Mouse (Mus musculus): ENCODE data around the gene Npl.
"Not testable (repeated sequence)": the region's sequence is repeated elsewhere in the genome, so short reads cannot be mapped to it uniquely, and the experiment has no call there.

Npl gene

GRCm38 (mm10) chr1:153489132-153489531 lies 60.7 kb downstream of the Npl start:
- DNase-seq (ENCODE audit: extremely low spot score, low spot score): no peak

GRCm38 (mm10) chr1:153487500-153487879 lies 62.4 kb downstream of the Npl start, which contains the start of gene Dhx9:
TSS of gene Dhx9 (minus strand) at chr1:153487660.
- DNase-seq (ENCODE audit: extremely low spot score, low spot score): peak; percentile 98

GRCm38 (mm10) chr1:153486767-153487499 lies 62.9 kb downstream of the Npl start:
- peak; percentile 66 for DNase-seq (ENCODE audit: extremely low spot score, low spot score)

- not testable (repeated sequence) for DNase-seq (ENCODE audit: extremely low spot score, low spot score)
These were observed 63.7 kb downstream of the Npl start for GRCm38 (mm10) chr1:153486120-153486519.

- DNase-seq (ENCODE audit: extremely low spot score, low spot score): no peak
These were observed 64.5 kb downstream of the Npl start for GRCm38 (mm10) chr1:153485201-153485796.

- DNase-seq (ENCODE audit: extremely low spot score, low spot score): no peak
These were observed 68.8 kb downstream of the Npl start for GRCm38 (mm10) chr1:153481025-153481412.

- peak; percentile 66 for DNase-seq (ENCODE audit: extremely low spot score, low spot score)
These were observed 69.3 kb downstream of the Npl start for GRCm38 (mm10) chr1:153480386-153481024.

GRCm38 (mm10) chr1:153479296-153479695 lies 70.5 kb downstream of the Npl start:
- no peak for DNase-seq (ENCODE audit: extremely low spot score, low spot score)

GRCm38 (mm10) chr1:153461796-153462195 lies 88.0 kb downstream of the Npl start:
- no peak for DNase-seq (ENCODE audit: extremely low spot score, low spot score)

GRCm38 (mm10) chr1:153456137-153456536 lies 93.7 kb downstream of the Npl start:
- DNase-seq (ENCODE audit: extremely low spot score, low spot score): no peak

- no peak for DNase-seq (ENCODE audit: extremely low spot score, low spot score)
These were observed 96.7 kb downstream of the Npl start for GRCm38 (mm10) chr1:153453146-153453642.
